Mouse (Mus musculus) brown adipose tissue, adult 24 weeks (tissue): ENCODE measurements around the gene Fadd. TPM values are rescaled to one million over a fixed set of nuclear protein-coding genes. Genes with fewer than 3 reads are reported as not detected.

ENCODE experiments used
- H3K27ac ChIP-seq: fragments of 200-500 bp; replicated peaks from 2 replicates; pipeline ENCODE4 v1.5.1; 2012; ENCODE audit warnings: low read depth, mild to moderate bottlenecking, low read length
- H3K4me1 ChIP-seq: fragments of 200-500 bp; 2 replicates; pipeline ENCODE4 v1.6.1; 2012; ENCODE audit warnings: low read length, mixed read lengths; ENCODE audit not compliant: control insufficient read depth, insufficient read depth, insufficient read length
- H3K4me3 ChIP-seq: fragments of 200-500 bp; 2 replicates; pipeline ENCODE4 v1.5.1; 2012; ENCODE audit warnings: low read depth, mild to moderate bottlenecking, low read length, moderate library complexity; ENCODE audit not compliant: insufficient read depth
- polyA plus RNA-seq: library from polyadenylated mRNA; stranded (reverse); fragments of >200 nt; gene quantifications from 2 replicates; pipeline ENCODE4 v1.2.4, GENCODE M21; 2012; ENCODE audit not compliant: missing spikeins, insufficient read depth, insufficient read length

Gene Fadd
- polyA plus RNA-seq, 1 experiment: 6.4 TPM

DNA sequence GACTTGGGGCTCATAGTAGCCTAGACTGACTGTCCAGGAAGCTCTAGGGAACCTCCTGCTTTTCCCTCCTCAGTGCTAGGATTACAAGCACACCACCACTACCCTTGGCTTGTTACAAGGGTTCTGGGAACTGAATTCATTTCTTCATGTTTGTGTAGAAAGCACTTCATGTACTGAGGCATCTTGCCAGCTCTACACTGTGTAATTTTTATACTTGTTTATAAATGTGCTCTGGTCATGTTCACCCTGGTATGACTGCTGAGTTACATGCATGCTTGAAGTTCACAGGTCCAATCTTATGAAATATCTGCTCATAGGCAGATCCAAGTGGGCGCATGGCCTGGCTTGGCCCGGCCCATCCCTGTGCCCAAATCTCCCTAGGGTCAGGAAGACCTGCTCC, 22.0 kb upstream of the Fadd start:
- no peak overlapping the region for H3K4me3 ChIP-seq
- H3K27ac ChIP-seq: no peak overlapping the region
- H3K4me1 ChIP-seq: peaks cover 3% of the 10 kb centered on the region

DNA sequence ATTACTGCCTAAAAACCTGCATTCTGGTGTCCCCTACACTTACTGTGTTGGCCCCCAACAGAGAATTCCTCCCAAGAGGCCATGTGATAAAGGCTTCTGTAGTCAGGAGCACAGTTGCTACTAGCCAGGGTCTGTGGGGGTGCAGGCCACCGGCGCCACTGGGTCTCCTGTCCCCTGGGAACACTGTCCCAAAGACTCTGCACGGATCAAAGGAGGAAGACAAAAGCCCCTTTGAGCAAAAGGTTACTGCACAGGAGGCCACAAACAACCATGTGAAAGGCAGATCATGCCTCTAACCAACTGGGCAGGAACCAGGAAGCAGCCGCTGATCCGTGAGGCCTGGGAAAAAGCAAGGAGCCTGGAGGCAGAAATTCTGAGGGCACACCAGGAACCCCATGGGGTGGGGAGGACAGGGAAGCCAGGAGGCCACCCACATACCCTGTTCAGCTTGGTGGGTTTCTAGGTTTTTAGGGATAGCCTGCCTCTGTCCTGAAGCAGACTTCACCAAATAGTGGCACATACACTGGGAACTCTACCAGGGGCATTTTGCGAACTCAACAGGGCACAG, 18.2 kb upstream of the Fadd start:
- peaks cover 3% of the 10 kb centered on the region for H3K4me1 ChIP-seq
- no peak overlapping the region for H3K27ac ChIP-seq
- no peak overlapping the region for H3K4me3 ChIP-seq

DNA sequence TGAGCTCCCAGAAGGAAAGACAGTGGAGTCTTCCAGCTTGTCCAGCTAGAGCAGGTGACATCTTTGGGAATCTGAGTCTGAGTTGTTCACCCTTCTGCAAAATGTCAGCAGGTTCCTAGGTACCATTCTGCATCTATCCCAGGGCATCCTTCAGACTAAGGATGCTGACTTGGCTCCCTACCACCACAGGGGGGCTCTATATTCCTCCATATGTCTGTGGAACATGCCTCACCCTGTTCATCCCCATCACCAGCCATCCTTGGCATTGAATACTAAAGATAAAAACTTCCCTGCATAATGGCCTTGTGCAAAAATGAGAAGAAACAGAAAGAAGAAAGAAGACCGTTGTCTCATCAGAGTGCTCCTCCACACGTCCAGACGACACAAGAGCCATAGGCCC, 7.2 kb upstream of the Fadd start:
- H3K27ac ChIP-seq: no peak overlapping the region

DNA sequence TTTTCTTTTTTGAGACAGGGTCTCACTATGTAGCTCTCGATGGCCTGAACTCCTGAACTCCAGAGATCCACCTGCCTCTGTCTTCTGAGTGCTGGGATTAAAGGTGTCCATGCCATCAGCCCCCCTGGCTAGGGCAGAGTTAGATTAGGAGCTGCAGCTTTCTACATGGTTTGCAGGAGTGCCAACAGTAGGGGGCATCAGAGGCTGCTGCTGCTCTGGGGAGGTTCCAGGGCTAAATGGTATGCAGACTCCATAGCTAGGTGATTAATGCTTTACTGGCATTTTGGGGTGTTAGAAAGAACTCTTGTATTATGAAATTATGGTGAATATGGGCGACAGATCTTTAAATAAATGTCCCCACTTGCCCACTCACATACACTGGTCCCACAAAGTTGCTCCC, 5.0 kb upstream of the Fadd start:
- no peak overlapping the region for H3K27ac ChIP-seq
- no peaks in the 10 kb centered on the region for H3K4me1 ChIP-seq
- H3K4me3 ChIP-seq: no peak overlapping the region

More for the DNA sequence above, 7.2 kb upstream of the Fadd start:
- no peak overlapping the region for H3K4me3 ChIP-seq
- no peaks in the 10 kb centered on the region for H3K4me1 ChIP-seq

DNA sequence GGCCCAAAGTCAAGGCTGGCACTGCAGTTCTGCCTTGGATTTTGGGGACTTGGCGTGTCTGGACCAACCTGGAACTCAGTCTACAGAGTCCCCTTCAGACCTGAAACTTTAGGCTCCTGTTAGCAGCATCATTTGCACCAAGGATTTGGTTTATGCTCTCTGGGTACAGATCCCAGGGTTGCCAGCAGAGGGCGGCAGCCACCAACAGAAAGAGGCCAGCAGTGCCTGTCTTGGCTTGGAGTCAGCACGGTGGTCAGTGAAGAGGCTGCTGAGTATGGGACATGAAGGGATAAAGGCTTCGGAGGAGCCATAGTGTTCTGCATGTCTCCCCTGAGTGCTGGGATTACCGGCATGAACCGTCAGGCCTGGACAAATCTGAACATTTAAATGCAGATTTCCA, 3.4 kb upstream of the Fadd start:
- no peak overlapping the region for H3K4me3 ChIP-seq

DNA sequence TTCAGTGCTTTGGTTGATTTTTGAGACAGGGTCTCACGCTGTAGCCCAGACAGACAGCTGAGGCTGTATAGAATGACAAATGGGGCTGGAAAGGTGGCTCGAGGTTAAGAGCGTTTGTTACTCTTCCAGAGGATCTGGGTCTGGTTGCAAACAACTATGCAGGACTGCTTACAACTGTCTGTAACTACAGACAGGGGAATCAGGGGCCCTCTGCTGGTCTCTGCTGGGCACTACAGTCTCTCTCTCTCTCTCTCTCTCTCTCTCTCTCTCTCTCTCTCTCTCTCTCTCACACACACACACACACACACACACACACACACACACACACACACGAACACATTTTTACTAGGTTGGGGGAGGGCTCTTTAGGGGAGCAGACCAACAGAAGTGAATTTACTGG, 1.4 kb upstream of the Fadd start:
- Histone ChIP-seq H3K27ac (no peak overlapping the region), H3K4me3 (no peak overlapping the region), H3K4me1 (peaks cover 4% of the 10 kb centered on the region; the same call in 1 of the 2 replicates)

More for the DNA sequence above, 3.4 kb upstream of the Fadd start:
- peaks cover 4% of the 10 kb centered on the region; the same call in 1 of the 2 replicates for H3K4me1 ChIP-seq
- no peak overlapping the region for H3K27ac ChIP-seq

DNA sequence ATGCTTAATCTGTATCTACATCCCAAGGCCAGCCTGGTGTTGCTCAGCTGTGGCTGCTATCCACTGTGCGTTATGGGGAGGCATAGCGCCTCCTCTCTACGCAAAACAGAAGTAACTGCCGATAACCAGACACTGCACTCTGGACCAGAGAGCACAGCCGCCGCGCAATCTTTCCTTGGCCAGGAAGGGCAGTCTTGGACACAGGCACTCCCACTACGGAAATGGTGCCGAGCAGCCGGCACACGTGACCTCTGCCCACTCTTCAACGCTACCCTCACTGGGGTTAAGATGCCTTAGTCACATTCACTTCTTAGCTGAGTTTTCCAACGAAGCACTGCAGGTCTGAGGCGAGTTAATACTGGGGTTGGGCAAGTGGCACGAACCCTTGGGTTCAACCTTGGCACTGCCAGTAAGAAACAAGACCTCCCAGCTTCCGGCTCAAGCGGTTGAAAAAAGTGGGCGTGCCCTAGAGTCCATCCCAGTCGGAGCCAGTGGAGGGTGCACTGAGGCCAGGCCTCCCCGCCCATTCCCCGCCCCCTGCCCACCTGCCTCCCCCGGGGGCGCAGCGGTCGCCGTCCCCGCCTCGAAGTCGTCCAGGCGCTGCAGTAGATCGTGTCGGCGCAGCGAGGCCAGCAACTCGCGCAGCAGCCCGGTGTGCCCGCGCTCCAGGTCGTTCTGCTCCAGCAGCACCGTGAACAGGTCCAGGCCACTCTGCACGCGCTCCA, 542 bp downstream of the Fadd start:
- Histone ChIP-seq H3K4me3 (peak overlapping the region; percentile 81), H3K27ac (peak overlapping the region; percentile 88), H3K4me1 (peaks cover 4% of the 10 kb centered on the region; the same call in 1 of the 2 replicates)

DNA sequence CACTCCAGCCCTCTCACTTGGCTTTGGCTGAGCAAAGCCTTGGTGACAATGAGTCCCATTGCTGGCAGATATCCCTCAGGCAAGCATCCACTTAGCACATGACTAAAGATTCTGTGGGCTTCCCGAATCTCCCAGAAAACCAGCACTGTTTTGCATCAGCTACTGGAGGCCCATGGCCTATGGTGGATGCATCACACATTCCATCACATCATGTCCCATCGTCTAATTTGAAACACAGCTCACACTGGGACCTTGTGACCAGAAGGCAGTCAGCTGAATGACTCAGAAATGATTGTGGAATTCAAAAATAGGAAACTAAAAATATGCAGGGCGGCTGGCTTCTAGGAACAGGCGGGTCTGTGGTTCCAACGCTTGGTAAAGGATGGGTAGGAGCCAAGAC, 4.4 kb downstream of the Fadd start:
- Histone ChIP-seq H3K4me1 (peaks cover 4% of the 10 kb centered on the region; the same call in 1 of the 2 replicates), H3K27ac (no peak overlapping the region), H3K4me3 (no peak overlapping the region)

DNA sequence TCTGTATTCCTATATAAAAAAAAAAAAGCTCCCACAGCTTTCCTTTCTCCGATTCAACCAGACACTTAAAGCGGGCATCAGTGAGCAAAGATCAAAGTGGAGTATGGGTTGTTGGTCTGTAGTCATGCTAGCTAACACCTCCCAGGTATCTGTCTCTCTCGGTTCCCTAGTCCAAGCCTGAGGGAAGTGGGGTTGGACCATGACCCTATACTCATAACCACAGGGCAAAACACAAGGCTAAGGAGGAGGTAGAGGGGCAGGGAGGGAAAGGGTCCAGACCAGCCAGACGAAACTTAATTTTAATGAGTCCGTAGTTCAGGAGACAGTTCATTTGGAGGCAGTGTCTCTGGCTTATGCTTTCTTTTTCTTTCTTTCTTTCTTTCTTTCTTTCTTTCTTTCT, 10.0 kb downstream of the Fadd start:
- H3K27ac ChIP-seq: no peak overlapping the region
- H3K4me1 ChIP-seq: no peaks in the 10 kb centered on the region
- no peak overlapping the region for H3K4me3 ChIP-seq

DNA sequence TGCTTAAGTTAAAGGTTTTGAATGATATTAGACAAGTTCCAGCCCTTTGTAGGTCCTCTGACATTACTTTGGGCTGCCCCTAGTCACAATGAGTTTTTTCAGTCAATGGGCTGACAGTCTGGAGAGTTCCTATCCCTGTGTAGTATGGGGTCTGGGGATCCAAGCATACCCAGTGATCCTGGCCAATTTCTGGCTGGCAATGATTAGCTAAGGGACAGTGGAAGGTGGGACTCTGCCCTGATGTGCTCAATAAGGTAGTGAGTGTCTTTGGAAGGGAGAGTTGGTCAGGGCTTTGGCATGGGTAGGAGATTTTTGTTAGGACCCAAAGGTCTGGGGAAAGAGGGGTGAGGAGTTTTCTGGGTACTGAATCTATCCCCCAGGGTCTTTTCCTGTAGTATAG, 10.7 kb downstream of the Fadd start:
- no peak overlapping the region for H3K27ac ChIP-seq
- no peaks in the 10 kb centered on the region for H3K4me1 ChIP-seq
- H3K4me3 ChIP-seq: no peak overlapping the region

DNA sequence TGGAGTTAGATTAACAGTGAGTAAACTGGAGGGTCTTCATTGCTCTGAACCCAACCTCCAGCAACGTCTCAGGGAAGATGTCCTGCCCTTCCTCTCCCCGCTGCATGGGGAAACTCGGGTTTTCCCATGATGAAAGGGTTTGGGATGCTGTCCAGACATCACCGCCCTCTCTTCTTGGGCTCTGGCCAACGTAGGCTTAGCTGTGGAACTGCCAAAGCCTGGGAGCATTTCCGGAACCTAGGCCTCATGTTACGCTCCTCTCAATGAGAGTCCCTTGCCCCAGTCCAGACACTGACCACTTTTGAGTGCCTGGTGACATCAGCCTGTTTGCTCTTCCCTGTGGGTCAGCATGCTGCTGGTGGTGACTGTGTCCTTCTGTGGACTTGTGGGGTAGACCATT, 12.8 kb downstream of the Fadd start:
- no peak overlapping the region for H3K27ac ChIP-seq
- no peaks in the 10 kb centered on the region for H3K4me1 ChIP-seq
- no peak overlapping the region for H3K4me3 ChIP-seq

DNA sequence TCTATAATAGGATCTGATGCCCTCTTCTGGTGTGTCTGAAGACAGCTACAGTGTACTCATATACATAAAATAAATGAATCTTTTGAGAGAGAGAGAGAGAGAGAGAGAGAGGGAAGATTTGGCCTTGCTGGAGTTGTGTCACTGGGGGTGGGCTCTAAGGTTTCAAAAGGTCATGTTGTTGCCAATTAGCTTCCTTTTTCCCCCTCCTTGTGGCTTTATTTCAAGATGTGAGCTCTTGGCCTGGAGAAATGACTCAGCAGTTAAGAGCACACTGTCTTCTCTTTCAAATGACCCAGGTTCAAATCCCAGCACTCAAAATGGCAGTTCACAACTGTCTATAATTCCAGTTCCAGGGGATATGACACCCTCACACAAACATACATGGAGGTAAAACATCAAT, 14.2 kb downstream of the Fadd start:
- no peak overlapping the region for H3K27ac ChIP-seq
- H3K4me3 ChIP-seq: no peak overlapping the region
- no peaks in the 10 kb centered on the region for H3K4me1 ChIP-seq

DNA sequence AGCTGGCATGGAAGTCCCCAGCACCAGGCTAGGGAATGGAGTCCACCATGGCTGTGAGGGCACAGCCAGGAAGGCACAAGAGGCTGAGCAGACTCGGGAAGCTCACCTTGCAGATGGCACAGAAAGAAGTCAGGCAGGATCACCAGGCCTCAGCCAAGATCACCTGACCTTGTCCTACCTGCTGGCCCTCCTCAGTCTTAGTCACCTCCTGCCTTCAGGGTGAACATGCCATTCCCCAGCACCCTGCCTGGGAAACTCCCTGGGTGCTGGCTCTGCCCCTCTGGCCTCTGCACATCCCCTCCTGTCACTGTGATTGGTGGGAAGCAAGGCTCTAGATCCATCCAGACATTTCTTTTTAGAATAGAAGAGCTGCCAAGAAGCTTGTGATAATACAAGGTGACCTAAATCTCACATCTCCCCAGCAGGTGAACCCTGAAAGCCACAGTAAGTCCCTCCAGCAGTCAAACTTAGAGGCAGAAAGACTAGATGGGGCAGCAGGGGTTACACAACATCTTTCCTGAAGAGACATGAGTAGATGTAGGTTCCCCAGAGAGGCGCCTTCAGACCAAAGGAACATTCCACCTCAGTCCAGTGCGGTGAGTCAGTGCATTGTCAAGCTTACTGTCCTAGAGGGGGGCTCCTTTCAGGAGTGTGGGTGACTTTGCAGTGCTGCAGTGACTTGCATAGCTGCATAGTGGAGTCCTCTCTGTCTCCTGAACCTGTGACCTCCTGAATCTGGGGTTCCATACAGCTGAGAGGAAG, 15.2 kb downstream of the Fadd start:
- no peak overlapping the region for H3K27ac ChIP-seq
- H3K4me1 ChIP-seq: no peaks in the 10 kb centered on the region
- H3K4me3 ChIP-seq: no peak overlapping the region

DNA sequence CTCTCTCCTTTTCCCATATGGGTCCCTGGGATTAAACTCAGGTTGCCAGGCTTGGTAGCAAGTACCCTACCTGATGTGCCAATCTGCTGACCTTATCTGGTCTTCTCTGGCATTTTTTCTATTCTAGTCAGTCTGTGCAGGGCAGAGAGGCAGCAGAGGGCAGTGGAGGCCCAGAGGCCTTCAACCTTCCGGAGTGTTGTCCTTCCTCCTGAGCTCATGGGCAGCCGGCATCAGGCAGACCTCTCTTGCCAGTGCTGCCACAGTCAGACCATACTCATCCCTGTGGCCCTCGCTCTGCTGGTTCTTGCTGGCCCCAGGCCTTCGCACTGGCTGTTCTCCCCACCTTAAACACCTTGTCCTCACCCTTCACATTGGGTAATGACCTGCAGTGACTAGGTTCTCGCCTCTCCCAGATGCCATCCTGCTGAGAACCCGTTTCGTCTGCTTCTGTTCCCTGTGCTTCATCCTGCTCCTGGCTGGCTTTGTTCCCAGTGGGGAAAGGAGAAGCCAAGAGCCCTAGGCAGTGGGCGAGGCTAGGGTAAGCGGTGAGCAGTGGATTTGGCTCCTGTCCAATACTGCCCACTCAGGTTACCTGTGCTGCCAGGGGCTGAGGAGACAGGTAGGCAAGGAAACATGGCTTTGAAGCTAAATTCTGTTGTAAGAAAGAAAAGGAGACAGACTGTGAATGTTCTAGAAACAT, 18.7 kb downstream of the Fadd start:
- Histone ChIP-seq H3K27ac (no peak overlapping the region), H3K4me1 (no peaks in the 10 kb centered on the region), H3K4me3 (no peak overlapping the region)

DNA sequence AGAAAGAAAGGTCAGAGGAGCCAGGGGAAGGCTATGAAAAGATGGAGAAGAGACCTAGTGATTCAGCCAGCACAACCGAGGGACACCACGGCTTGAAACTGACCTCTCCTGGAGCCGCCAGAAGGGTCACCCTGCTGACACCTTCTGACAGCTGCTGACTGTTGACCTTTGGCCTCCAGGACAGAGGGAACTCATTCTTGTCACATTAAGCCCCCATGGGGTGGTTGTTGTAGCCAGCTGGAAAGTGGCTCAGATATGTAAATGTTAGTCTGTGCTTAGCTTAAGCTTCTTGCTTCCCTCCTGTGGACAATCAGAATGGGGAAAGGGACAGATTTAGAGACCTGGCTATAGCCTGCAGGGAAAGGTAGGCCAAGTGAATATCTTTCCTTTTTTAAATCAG, 20.2 kb downstream of the Fadd start:
- Histone ChIP-seq H3K27ac (no peak overlapping the region), H3K4me1 (no peaks in the 10 kb centered on the region), H3K4me3 (no peak overlapping the region)
